Mouse (Mus musculus): ENCODE data around the gene Fam163b. TPM values are rescaled to one million over a fixed set of nuclear protein-coding genes. Genes with fewer than 3 reads are reported as not detected.

Fam163b gene
- total and polyA plus RNA-seq, 3 experiments = not detected

DNA sequence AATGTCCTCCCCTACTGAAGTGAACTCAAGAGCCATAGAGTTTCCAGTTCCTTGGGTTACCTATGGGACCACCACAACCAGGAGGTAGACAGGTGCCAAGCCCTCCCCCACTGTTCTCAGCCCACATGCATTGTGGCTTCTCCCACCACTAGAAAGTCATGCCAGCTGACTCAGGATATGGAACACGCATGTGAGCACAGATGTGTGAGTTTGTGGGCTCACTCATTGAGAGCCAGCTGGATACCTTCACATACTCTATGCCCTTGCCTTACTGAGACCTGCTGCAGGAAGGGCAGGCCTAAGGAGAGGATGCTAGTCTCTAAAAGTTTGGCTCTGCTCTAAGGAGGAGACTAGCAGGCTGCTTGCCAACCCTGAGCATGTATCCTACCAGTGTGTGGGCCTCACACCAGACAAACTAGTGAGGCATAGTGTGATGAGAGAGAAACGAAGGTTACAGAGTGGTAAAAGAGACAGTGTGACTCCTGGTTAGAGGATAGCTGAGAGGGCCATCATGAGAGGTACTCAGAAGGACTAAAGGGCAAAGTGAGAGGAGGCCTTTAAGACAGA lies 72.0 kb downstream of the Fam163b start:
- Histone ChIP-seq H3K36me3 (ENCODE audit: control insufficient read depth in 1 of 2, insufficient read depth in 2 of 2, low read length in 2 of 2) (no peaks in the 10 kb centered on the region), H3K9ac (ENCODE audit: control insufficient read depth, low read depth, low read length, poor library complexity, severe bottlenecking) (no peak overlapping the region), H3K27me3 (ENCODE audit: control insufficient read depth in 1 of 2, insufficient read depth in 2 of 2, low read length in 2 of 2) (peaks cover 0 to 3% of the 10 kb centered on the region in 2 experiments; a peak in 2 of 4 replicates), H3K79me2 (ENCODE audit: control insufficient read depth, insufficient read depth, low read length, poor library complexity) (no peaks in the 10 kb centered on the region), H3K4me1 (ENCODE audit: control insufficient read depth in 1 of 2, insufficient read depth in 2 of 2, low read length in 2 of 2) (no peaks in the 10 kb centered on the region), H3K27ac (ENCODE audit: control insufficient read depth, low read depth, low read length) (no peak overlapping the region), H3K9me3 (replicated peaks; ENCODE audit: insufficient read depth, low read length) (no peaks in the 10 kb centered on the region), H3K4me3 (ENCODE audit: control insufficient read depth in 1 of 2, insufficient read depth in 1 of 2, low read depth in 2 of 2, low read length in 2 of 2) (no peak overlapping the region)
- no peak for DNase-seq (ENCODE audit: low read depth, low spot score)
- TF ChIP-seq TCF12 (IDR thresholded peaks at IDR 0.05; ENCODE audit: low read depth, low read length) (no peak), ZKSCAN1 (IDR thresholded peaks at IDR 0.05; ENCODE audit: low read depth, low read length) (no peak), SIN3A (IDR thresholded peaks at IDR 0.05; ENCODE audit: low read length) (no peak), BHLHE40 (IDR thresholded peaks at IDR 0.05; ENCODE audit: borderline replicate concordance, low read depth, low read length) (no peak), NRF1 (IDR thresholded peaks at IDR 0.05; ENCODE audit: insufficient read depth, low read depth, low read length, poor library complexity, severe bottlenecking) (no peak), MYB (IDR thresholded peaks at IDR 0.05; ENCODE audit: low read depth, low read length) (no peak), CHD2 (IDR thresholded peaks at IDR 0.05; ENCODE audit: low read length) (no peak), NELFE (IDR thresholded peaks at IDR 0.05; ENCODE audit: low read depth, low read length) (no peak), GABPA (IDR thresholded peaks at IDR 0.05; ENCODE audit: low read depth, low read length) (no peak), GATA1 (IDR thresholded peaks at IDR 0.05; ENCODE audit: low read depth, low read length) (no peak), KAT2A (conservative IDR thresholded peaks at IDR 0.05; ENCODE audit: low read depth, low read length) (no peak), MEF2A (IDR thresholded peaks at IDR 0.05; ENCODE audit: extremely low read depth, insufficient replicate concordance, low read depth, low read length, poor library complexity, severe bottlenecking) (no peak), UBTF (IDR thresholded peaks at IDR 0.05; ENCODE audit: borderline replicate concordance, insufficient read depth, low read depth, low read length) (no peak)

DNA sequence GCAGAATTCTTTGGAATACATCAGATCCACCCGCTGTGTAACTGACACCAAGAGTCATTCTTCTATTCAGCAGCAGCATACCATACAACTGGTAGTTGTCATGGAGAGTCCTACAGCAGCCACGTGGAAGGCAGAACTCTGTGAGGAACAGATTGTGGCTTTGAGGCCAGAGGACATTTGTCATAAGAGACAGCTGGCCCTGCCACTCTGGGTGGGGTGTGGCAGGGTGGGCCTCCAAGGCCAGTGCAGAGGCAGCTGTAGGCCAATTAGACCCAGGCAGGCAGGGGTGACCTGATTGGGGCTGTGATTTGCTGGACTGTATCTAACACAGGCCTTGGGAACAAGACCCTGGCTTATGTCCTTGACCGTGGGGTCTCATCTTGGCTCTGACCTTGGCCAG lies 72.6 kb downstream of the Fam163b start:
- Histone ChIP-seq H3K9ac (ENCODE audit: control insufficient read depth, low read depth, low read length, poor library complexity, severe bottlenecking) (no peak overlapping the region), H3K36me3 (ENCODE audit: control insufficient read depth in 1 of 2, insufficient read depth in 2 of 2, low read length in 2 of 2) (no peaks in the 10 kb centered on the region), H3K9me3 (replicated peaks; ENCODE audit: insufficient read depth, low read length) (no peaks in the 10 kb centered on the region), H3K79me2 (ENCODE audit: control insufficient read depth, insufficient read depth, low read length, poor library complexity) (no peaks in the 10 kb centered on the region), H3K4me1 (ENCODE audit: control insufficient read depth in 1 of 2, insufficient read depth in 2 of 2, low read length in 2 of 2) (no peaks in the 10 kb centered on the region), H3K27me3 (ENCODE audit: control insufficient read depth in 1 of 2, insufficient read depth in 2 of 2, low read length in 2 of 2) (peaks cover 0 to 3% of the 10 kb centered on the region in 2 experiments; a peak in 2 of 4 replicates), H3K27ac (ENCODE audit: control insufficient read depth, low read depth, low read length) (no peak overlapping the region), H3K4me3 (ENCODE audit: control insufficient read depth in 1 of 2, insufficient read depth in 1 of 2, low read depth in 2 of 2, low read length in 2 of 2) (no peak overlapping the region)
- no peak for DNase-seq (ENCODE audit: low read depth, low spot score)
- no peak for TF ChIP-seq ZKSCAN1 (IDR thresholded peaks at IDR 0.05; ENCODE audit: low read depth, low read length)
- TF ChIP-seq NELFE (IDR thresholded peaks at IDR 0.05; ENCODE audit: low read depth, low read length) = no peak
- TF ChIP-seq CTCF (IDR thresholded peaks at IDR 0.05 in 2 of 3, conservative IDR thresholded peaks at IDR 0.05 in 1 of 3; ENCODE audit: control insufficient read depth in 1 of 3, insufficient read depth in 1 of 3, low read depth in 2 of 3, low read length in 3 of 3, poor library complexity in 1 of 3, severe bottlenecking in 1 of 3) = no peak
- no peak for TF ChIP-seq CHD1 (IDR thresholded peaks at IDR 0.05; ENCODE audit: low read depth, low read length)
- no peak for TF ChIP-seq ZNF384 (IDR thresholded peaks at IDR 0.05; ENCODE audit: low read depth, low read length)
- no peak for TF ChIP-seq KAT2A (conservative IDR thresholded peaks at IDR 0.05; ENCODE audit: low read depth, low read length)
- TF ChIP-seq HCFC1 (IDR thresholded peaks at IDR 0.05; ENCODE audit: low read depth, low read length) = no peak
- no peak for TF ChIP-seq RCOR1 (IDR thresholded peaks at IDR 0.05; ENCODE audit: low read depth, low read length)
- no peak for TF ChIP-seq TCF12 (IDR thresholded peaks at IDR 0.05; ENCODE audit: low read depth, low read length)

Data from MEL (cell line).